Mouse (Mus musculus) kidney, postnatal 0 days (tissue): ENCODE results near the gene Cnga1. TPM values are rescaled to one million over a fixed set of nuclear protein-coding genes. Genes with fewer than 3 reads are reported as not detected.

Source experiments
- ATAC-seq: fragments of 200-750 bp; cut with Nextera tagmentation; replicated peaks from 2 replicates; pipeline ENCODE4 v1.8.0; 2017; ENCODE audit warnings: low read depth, moderate number of reproducible peaks, moderate TSS enrichment, moderate library complexity; ENCODE audit not compliant: low FRiP score
- DNase-seq: peaks from one replicate; pipeline ENCODE4 v3.0.0-alpha.2; 2016; ENCODE audit warnings: low spot score
- H3K27ac ChIP-seq: fragments of 300-500 bp; sonication (generic); 2 replicates; pipeline ENCODE4 v1.5.1; 2014; ENCODE audit warnings: mild to moderate bottlenecking
- H3K27me3 ChIP-seq: fragments of 300-500 bp; sonication (generic); 2 replicates; pipeline ENCODE4 v1.6.1; 2014; ENCODE audit warnings: low read length, mixed read lengths; ENCODE audit not compliant: insufficient read depth
- H3K36me3 ChIP-seq: fragments of 300-500 bp; sonication (generic); 2 replicates; pipeline ENCODE4 v1.6.1; 2014; ENCODE audit warnings: low read length, mixed read lengths; ENCODE audit not compliant: insufficient read depth
- H3K4me1 ChIP-seq: fragments of 300-500 bp; sonication (generic); replicated peaks from 2 replicates; pipeline ENCODE4 v1.6.1; 2014; ENCODE audit warnings: antibody characterized with exemption, low read length, mixed read lengths; ENCODE audit not compliant: insufficient read depth
- H3K4me2 ChIP-seq: fragments of 300-500 bp; sonication (generic); 2 replicates; pipeline ENCODE4 v1.6.1; 2014; ENCODE audit warnings: mild to moderate bottlenecking, low read length, moderate library complexity, mixed read lengths
- H3K4me3 ChIP-seq: fragments of 300-500 bp; sonication (generic); replicated peaks from 2 replicates; pipeline ENCODE4 v1.5.1; 2014; ENCODE audit warnings: low read depth, low read length
- H3K9ac ChIP-seq: fragments of 300-500 bp; sonication (generic); 2 replicates; pipeline ENCODE4 v1.6.1; 2014; ENCODE audit warnings: low read depth, low read length
- H3K9me3 ChIP-seq: fragments of 300-500 bp; sonication (generic); replicated peaks from 2 replicates; pipeline ENCODE4 v1.6.1; 2016; ENCODE audit warnings: low read length, inconsistent platforms, mixed read lengths
- CTCF ChIP-seq: IDR thresholded peaks from 2 replicates; pipeline ENCODE4 v1.5.1; 2016; ENCODE audit warnings: antibody characterized with exemption, low read depth, mild to moderate bottlenecking, moderate library complexity
- WGBS: fragments of 180-500 bp; shearing (Covaris S2); extraction: QIAGEN DNeasy Blood & Tissue Kit; methylation state at CpG from one replicate; pipeline ENCODE4 v1.1.7; 2014; 5-methylcytosine and 5-hydroxymethylcytosine counted together
- polyA plus RNA-seq: library from polyadenylated mRNA; unstranded; fragments of >200 nt; fragmentation: Nextera tagmentation; extraction: Ambion mirVana; gene quantifications from 2 replicates; pipeline ENCODE4 v1.2.1, GENCODE M21; 2015

Gene Cnga1
- polyA plus RNA-seq, 1 experiment from 2014 or later, result 0.07 TPM

DNA sequence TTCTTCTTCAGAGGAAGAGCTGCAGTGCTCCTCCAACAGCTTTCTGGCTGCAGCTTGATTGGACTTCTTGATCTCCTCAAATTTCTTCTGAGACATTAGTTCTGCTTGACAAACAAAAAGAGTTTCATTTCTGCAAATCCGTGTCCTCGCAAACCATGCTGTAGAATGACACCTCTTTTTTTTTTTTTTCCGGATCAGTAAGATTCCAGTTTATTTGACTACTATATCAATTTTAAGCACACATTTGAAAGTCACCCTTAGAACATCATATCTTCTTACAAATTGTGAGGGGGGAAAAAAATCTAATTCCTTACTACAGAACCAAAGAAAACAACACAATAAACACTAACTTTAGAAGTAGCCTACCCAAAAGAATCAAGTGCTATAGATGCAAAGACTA, 87.8 kb downstream of the Cnga1 start:
- 56% methylated on average over 3 of the region's 3 CpGs for WGBS
- H3K4me1 ChIP-seq, result 0 out of 2 replicates have a peak, but pooled peaks cover 4% of the 10 kb centered on the region
- no peak overlapping the region for H3K9ac ChIP-seq
- no peaks in the 10 kb centered on the region for H3K27me3 ChIP-seq
- H3K27ac ChIP-seq, result no peak overlapping the region
- ATAC-seq (no peak), DNase-seq (no peak)
- H3K9me3 ChIP-seq, result no peaks in the 10 kb centered on the region
- H3K4me3 ChIP-seq, result no peak overlapping the region
- no peak for TF ChIP-seq CTCF
- no peak overlapping the region for H3K4me2 ChIP-seq
- peaks cover 10% of the 10 kb centered on the region for H3K36me3 ChIP-seq

Other genes with a start within 250 kb of the Cnga1 start
- gene Corin, start 139.8 kb downstream of the Cnga1 start, polyA plus RNA-seq, result 14.2 and 14.3 TPM in 2 replicates
- 15.6 and 18.4 TPM in 2 replicates for gene Nfxl1, start 84.6 kb downstream of the Cnga1 start, polyA plus RNA-seq
- 1.1 and 1.6 TPM in 2 replicates for gene Zar1, start 63.0 kb downstream of the Cnga1 start, polyA plus RNA-seq
- gene Gm5868, start 56.7 kb downstream of the Cnga1 start, polyA plus RNA-seq, result 1.8 and 2.0 TPM in 2 replicates
- 8.2 and 12.1 TPM in 2 replicates for gene Nipal1, start 3.5 kb upstream of the Cnga1 start, polyA plus RNA-seq
- gene Txk, start 108.5 kb upstream of the Cnga1 start, polyA plus RNA-seq, result 0.45 and 0.78 TPM in 2 replicates
- 8.4 and 9.1 TPM in 2 replicates for gene Tec, start 224.2 kb upstream of the Cnga1 start, polyA plus RNA-seq